Mouse (Mus musculus): ENCODE measurements around the gene Nmt1.

The Nmt1 gene

DNA sequence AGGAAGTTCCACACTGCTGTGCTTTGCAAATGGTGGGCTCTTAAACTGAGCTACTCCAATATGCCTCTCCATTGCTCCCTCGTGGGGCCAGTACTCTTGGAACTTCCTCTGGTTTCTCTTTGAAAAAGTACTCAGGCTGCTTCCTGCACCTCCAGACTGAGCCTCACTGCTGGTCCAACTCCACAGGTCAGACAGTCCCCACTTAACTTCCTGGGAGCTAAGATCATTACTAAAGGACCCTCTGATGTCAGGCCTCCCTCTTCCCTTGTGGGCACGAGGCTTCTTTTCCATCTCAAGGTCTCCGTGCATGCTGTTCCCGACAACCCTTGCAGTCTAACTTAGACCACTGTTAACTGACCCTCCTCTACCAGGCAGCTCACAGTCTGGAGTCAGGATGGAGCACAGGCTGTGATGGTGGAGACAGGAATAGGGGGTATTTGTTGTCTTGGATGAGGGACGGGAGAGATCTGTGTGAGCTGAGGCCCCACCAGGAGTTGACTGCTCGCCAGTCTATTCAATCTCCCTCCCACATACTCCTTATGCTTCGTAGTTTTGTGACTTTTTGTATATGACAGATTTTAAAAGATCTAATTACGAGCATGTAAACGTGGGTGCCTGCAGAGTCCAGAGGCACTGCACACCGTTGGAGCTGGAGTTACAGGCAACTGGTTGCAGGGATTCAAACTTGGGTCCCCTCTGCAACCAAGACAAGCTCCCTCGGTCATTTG is 22.6 kb upstream of the Nmt1 start:
- no peak for DNase-seq (ENCODE audit: low spot score)

- no peak for DNase-seq (ENCODE audit: low spot score)
Observed at GRCm38 (mm10) chr11:103006286-103007000, 21.5 kb upstream of the Nmt1 start.

DNA sequence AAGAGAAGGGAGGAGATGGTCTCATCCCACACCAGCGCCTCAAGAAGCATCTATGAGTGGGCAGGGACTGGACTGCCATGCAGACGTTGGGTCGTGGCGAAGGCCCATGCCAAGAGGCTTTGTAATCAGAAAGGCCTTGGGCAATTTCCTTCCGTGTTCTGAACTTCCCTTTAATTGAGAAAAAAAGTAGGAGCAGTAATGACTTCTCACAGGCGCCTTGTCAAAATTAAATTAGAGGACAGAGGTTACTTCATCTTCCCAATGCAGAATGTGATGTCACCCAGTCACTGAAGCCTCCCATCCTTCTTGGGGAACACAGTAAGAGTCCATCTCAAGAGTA is 21.0 kb upstream of the Nmt1 start:
- DNase-seq (ENCODE audit: low spot score), result no peak

DNA sequence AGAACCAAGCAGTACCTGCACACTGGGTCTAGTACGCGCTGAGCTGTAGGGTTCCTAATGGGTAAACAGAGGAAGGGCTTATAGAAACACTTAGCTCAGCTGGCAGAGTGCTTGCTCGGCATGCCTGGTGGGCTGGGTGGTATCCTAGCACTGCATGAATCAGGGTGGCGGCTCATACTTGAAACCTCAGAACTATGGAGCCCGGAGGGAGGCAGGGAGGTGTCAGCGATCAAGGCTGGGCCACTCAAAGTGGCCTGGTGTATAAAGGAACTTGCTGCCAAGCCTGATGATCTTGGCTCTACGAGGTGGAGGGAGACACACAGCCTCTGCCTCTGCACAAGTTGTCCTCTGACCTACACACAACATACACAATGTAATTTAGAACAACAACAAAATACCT is 19.4 kb upstream of the Nmt1 start:
- DNase-seq (ENCODE audit: low spot score), result no peak

DNA sequence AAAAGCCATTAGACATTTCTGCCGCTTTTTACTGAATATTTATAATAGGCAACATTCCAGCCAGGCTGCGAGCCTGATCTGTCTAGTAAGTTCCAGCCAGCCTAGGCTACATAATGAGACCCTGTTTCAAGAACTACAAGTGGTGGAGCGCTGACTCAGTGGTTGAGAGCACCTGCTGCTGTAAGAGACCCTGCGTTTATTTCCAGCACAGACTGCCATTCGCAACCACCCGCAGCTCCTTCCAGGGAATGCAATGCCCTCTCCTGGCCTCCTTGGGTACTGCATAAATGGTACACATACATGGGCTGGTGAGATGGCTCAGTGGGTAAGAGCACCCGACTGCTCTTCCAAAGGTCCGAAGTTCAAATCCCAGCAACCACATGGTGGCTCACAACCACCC is 18.8 kb upstream of the Nmt1 start:
- no peak for DNase-seq (ENCODE audit: low spot score)

GRCm38 (mm10) chr11:103010454-103011205 is 17.4 kb upstream of the Nmt1 start:
- no peak for DNase-seq (ENCODE audit: low spot score)

GRCm38 (mm10) chr11:103011206-103011497 is 16.8 kb upstream of the Nmt1 start:
- no peak for DNase-seq (ENCODE audit: low spot score)

GRCm38 (mm10) chr11:103015881-103016825 is 11.8 kb upstream of the Nmt1 start:
- DNase-seq (ENCODE audit: low spot score), result no peak

- peak; percentile 96 for DNase-seq (ENCODE audit: low spot score)
Observed at GRCm38 (mm10) chr11:103016930-103017329, 11.1 kb upstream of the Nmt1 start.

DNA sequence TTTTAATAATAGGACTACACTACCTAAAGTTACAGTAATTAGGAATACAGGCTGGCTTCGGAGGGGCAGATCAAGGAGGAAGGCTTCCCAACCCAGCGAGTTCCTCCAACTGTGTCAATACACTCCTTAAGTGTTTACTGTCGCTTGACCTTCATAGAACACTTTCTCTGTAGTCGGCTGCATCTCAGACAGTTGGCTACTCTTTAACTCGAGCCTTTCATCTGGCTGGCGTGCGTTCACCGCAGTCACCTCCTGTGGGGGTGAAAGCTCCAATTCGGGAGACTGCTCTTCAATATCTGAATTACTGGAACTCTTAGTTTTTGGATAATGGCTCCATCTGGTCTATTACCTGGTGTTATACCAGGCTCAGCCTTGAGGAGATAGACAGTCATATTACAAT is 10.3 kb upstream of the Nmt1 start:
- no peak for DNase-seq (ENCODE audit: low spot score)

- DNase-seq (ENCODE audit: low spot score), result no peak
Observed at GRCm38 (mm10) chr11:103018860-103019259, 9.1 kb upstream of the Nmt1 start.

- DNase-seq (ENCODE audit: low spot score), result no peak
Observed at GRCm38 (mm10) chr11:103019325-103019724, 8.7 kb upstream of the Nmt1 start.

- no peak for DNase-seq (ENCODE audit: low spot score)
Observed at GRCm38 (mm10) chr11:103020713-103021335, 7.2 kb upstream of the Nmt1 start.

DNA sequence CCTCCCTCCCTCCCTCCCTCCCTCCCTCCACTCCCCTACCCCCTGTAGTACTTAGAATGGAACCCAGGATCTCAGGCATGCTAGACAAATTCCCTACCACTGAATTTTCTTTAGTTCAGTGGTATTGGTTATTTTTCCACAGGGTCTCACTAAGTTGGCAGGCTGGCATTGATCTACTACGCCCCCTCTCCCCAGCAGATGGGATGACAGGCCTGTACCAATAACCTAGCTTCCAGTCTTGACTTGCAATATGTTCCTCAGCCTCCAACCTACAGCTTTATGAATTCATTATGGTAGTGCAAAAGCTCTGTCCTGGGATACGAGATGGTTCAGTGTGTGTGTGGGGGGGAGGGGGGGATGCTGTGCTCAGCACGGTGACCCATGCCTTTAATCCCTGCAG is 4.0 kb upstream of the Nmt1 start:
- DNase-seq (ENCODE audit: low spot score), result no peak

DNA sequence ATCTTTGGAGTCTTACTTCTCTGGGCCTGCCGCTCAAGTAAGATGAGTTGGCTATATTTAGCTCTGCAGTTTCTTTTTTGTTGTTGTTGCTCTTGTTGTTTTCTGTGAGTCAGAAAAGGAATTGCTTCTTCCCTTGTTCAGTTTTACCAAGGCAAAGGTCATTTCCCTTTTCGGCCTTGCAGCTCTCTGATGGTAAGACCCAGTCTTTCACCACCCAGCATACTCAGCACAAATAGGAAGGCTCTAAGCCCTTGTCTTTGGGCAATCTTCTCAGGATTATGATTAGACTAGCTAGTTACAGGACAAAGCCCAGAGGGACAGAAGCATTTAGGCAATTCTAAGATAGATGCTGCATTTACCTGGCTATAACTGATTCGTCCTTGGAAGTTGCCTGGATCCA is 1.1 kb upstream of the Nmt1 start:
- DNase-seq (ENCODE audit: low spot score), result no peak

DNA sequence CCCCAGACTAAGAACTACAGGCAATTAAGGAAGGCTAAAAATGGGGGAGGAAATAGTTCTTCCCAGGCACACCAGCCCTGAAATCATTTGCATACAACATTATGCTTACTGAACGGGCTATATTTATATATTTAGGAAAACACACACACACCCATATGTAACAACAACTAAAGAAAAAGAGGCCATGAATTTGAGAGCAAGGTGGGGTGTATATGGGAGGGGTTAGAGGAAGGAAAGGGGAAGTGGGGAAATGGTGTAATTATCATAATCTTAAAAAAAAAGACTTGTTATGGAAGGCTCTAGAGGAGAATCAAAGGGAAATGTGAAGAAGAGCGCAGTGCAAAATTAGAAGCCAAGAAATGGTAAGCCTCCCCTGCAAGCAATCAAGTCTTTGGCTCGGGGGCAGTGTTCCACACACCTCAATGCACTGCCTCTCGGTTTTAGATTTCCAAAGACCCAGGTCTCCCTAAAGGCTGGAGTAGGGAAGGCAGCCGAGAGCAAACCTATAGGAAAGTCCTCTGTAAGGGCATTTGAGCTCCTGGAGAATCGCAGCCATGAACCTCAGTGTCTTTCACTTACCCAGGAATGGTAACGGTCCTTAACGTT is 317 bp upstream of the Nmt1 start:
- DNase-seq (ENCODE audit: low spot score), result no peak

- no peak for DNase-seq (ENCODE audit: low spot score)
Observed at GRCm38 (mm10) chr11:103033030-103033429, 5.0 kb downstream of the Nmt1 start.

DNA sequence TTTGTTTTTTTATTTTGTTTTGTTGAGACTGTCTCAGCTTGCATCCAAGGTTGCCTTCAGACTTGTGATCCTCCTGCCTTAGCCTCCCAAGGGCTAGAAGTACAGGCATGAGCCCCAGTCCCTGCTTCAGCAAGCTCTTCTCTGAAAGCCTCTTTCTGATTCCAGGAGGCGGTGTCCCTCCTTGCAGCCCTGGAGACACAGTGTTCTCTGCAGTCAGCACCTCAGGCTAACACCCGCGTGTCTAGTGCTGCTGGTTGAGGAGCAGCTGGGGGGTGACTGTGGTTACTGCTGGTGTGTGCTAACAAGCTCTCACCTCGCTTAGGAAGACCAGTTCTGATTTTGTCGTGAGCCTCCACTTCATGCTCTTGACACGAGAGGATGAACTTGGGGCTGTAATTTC is 7.0 kb downstream of the Nmt1 start:
- no peak for DNase-seq (ENCODE audit: low spot score)

DNA sequence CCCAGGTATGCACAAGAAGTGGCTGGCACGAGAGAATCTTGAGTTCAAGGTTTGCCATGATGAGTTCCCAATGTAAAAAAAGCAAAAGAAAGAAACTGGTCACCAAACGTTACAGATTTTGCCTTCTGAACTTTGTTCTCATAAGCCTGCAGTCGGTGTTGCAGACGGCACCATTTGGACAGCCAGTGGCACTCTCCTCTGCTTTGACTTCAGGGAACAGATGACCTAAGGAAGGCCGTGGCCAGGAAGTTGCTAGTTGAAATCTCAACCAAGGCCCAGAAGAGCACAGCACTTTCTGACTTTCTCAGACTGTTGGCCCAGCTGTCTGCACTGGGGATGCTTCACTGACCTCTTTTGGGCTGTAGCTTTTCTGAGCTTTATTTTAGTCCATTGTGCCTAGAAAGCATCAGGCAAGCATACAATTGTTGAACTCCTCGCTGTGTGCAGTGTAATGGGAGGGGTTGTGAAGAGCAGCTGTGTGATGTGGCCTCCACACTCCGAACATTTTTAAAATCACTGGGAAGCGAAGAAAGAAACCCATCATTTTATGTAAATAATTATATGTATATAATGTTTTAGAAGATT is 9.0 kb downstream of the Nmt1 start:
- DNase-seq (ENCODE audit: low spot score), result no peak

- DNase-seq (ENCODE audit: low spot score), result no peak
Observed at GRCm38 (mm10) chr11:103038037-103038436, 10.0 kb downstream of the Nmt1 start.

GRCm38 (mm10) chr11:103042828-103043227 is 14.8 kb downstream of the Nmt1 start:
- DNase-seq (ENCODE audit: low spot score), result no peak
